Mouse (Mus musculus) brown adipose tissue, adult 24 weeks (tissue): ENCODE data around the gene Krtap9-5. TPM values are rescaled to one million over a fixed set of nuclear protein-coding genes. Genes with fewer than 3 reads are reported as not detected.

Experiments used
- H3K27ac ChIP-seq: fragments of 200-500 bp; replicated peaks from 2 replicates; pipeline ENCODE4 v1.5.1; 2012; ENCODE audit warnings: low read depth, mild to moderate bottlenecking, low read length
- H3K4me1 ChIP-seq: fragments of 200-500 bp; 2 replicates; pipeline ENCODE4 v1.6.1; 2012; ENCODE audit warnings: low read length, mixed read lengths; ENCODE audit not compliant: control insufficient read depth, insufficient read depth, insufficient read length
- H3K4me3 ChIP-seq: fragments of 200-500 bp; 2 replicates; pipeline ENCODE4 v1.5.1; 2012; ENCODE audit warnings: low read depth, mild to moderate bottlenecking, low read length, moderate library complexity; ENCODE audit not compliant: insufficient read depth
- polyA plus RNA-seq: library from polyadenylated mRNA; stranded (reverse); fragments of >200 nt; gene quantifications from 2 replicates; pipeline ENCODE4 v1.2.4, GENCODE M21; 2012; ENCODE audit not compliant: missing spikeins, insufficient read depth, insufficient read length

Krtap9-5 gene
- not detected in 2 replicates for polyA plus RNA-seq

- no peak within 1 kb of the TSS for H3K4me3 ChIP-seq
- no peak within 1 kb of the TSS for H3K27ac ChIP-seq
- no peaks in the 10 kb centered on the region for H3K4me1 ChIP-seq
Measured at GRCm38 (mm10) chr11:99948175-99948574, at the start of gene Krtap9-5. TSS of gene Krtap9-5 (plus strand) at chr11:99948475.

DNA sequence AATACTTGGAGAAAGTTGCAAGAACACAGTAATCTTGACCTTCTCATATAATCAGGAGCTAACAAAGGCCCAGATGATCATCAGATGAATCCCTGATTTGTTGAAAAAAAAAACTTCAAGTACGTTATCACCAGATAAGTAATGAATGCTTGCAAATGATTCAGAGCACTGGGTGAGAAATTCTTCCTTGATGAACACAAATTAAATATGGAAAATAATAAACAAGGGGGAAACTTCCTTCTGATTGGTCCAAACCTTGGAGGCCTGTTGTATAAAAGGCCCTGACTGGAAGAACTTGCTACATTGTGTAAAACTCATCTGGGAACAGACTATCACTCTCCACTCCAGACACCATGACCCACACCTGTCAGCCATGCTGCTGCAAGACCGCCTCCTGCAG is 40.7 kb upstream of the Krtap9-5 start, which contains the start of gene Krtap31-1:
Krtap31-1 (plus strand) TSS at position 301 of the 400 bp plus-strand sequence.
- no peaks in the 10 kb centered on the region for H3K4me1 ChIP-seq
- H3K27ac ChIP-seq = no peak within 1 kb of the TSS
- H3K4me3 ChIP-seq = no peak within 1 kb of the TSS

- H3K27ac ChIP-seq = no peak within 1 kb of the TSS
- no peaks in the 10 kb centered on the region for H3K4me1 ChIP-seq
- H3K4me3 ChIP-seq = no peak within 1 kb of the TSS
Measured at GRCm38 (mm10) chr11:99914451-99914850, 33.8 kb upstream of the Krtap9-5 start, which contains the start of gene Gm11565. TSS of gene Gm11565 (plus strand) at chr11:99914751.

DNA sequence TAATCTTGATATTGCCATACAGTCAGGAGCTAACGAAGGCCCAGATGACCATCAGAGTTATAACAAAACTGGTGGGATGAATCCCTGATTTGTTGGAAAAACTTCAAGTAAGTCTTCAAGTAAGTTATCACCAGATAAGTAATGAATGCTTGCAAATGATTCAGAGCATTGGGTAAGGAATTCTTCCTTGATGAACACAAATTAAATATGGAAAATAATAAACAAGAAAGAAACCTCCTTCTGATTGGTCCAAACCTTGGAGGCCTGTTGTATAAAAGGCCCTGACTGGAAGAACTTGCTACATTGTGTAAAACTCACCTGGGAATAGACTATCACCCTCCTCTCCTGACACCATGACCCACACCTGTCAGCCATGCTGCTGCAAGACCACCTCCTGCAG is 12.3 kb upstream of the Krtap9-5 start, which contains the start of gene Krtap31-2:
Krtap31-2 (plus strand) TSS at position 301 of the 400 bp plus-strand sequence.
- Histone ChIP-seq H3K4me1 (no peaks in the 10 kb centered on the region), H3K4me3 (no peak within 1 kb of the TSS), H3K27ac (no peak within 1 kb of the TSS)

GRCm38 (mm10) chr11:99937751-99938264 is 10.5 kb upstream of the Krtap9-5 start:
- Histone ChIP-seq H3K4me1 (no peaks in the 10 kb centered on the region), H3K27ac (no peak overlapping the region), H3K4me3 (no peak overlapping the region)

DNA sequence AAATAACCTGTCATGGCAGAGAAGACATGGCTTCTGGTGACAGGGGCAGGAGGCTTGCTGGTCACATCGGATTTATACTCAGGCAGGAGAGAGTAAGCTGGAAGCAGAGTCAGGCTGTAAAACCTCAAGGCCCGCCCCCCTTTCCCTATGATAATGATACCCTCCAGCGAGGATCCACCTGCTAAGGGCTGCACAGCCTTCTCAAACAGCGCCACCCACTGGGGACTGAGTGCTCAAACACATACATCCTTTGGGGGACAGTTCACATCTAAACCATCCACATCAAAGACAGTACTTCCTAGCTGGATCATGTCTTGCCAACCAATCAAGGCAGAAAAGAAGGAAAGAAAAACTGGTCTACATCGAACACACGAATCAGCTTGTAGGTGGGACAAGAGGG is 15.9 kb downstream of the Krtap9-5 start:
- Histone ChIP-seq H3K4me1 (no peaks in the 10 kb centered on the region), H3K4me3 (no peak overlapping the region), H3K27ac (no peak overlapping the region)

DNA sequence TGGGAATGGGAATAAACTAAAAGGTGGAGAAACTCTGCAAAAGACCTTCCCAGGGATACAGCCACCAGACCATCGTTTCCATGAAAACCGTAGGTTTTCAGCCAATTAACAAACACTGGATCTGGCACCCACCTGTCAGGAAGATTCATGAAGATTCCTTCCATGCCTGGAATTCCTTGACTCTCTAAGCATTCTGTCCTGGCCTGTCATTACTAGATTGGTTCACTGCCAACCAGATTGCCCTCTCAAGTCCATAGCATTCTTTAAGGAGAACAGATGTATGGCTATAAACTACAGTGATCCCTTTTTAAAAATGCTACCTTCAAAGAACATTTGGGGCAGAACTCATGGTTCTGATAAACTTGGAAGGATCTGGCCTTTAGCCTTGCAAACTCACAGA is 17.7 kb downstream of the Krtap9-5 start:
- no peaks in the 10 kb centered on the region for H3K4me1 ChIP-seq
- H3K4me3 ChIP-seq = no peak overlapping the region
- no peak overlapping the region for H3K27ac ChIP-seq

DNA sequence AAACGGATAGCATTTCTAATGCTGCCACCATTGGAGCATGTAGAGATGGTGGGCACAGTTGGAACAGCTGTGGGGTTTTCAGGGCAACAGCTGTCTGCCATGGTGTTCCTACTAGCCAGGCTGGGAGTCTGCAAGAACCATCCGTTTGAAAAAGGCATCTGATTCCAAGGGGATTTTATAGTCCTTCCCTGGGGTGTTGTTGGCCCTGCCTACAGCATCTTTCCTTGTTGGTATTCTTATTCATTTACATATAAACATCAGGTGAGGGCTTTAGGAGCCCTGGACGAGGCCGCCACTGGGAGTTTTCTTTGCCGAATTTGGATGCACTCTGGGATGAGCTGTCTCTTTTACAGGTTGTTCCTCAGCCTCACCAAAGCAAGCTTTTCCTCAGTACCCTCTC is 30.7 kb downstream of the Krtap9-5 start, which contains the start of gene Krtap29-1:
Krtap29-1 (minus strand) TSS at position 101 of the 400 bp plus-strand sequence.
- H3K4me1 ChIP-seq = no peaks in the 10 kb centered on the region
- no peak within 1 kb of the TSS for H3K4me3 ChIP-seq
- H3K27ac ChIP-seq = no peak within 1 kb of the TSS

DNA sequence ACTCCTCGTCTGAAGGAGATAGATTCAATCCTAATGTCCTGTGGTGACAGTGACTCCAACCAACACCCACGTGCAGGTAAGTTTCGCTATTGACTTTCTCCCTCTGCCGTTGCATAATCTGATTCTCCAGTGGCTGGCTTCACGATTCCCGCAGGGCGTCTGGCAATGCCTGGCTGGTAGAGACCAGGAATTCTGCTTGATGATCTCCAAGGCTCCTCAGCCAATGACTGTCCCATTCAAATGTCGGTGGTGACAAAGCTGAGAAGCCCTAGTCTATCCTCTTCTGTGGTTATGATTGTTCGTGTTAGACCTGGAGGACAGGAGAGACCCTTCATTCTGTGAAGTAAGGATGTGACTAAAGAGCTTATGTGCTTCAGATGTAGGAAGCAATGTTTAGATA is 34.5 kb downstream of the Krtap9-5 start:
- Histone ChIP-seq H3K4me1 (no peaks in the 10 kb centered on the region), H3K4me3 (no peak overlapping the region), H3K27ac (no peak overlapping the region)

GRCm38 (mm10) chr11:99983442-99983841 is 35.2 kb downstream of the Krtap9-5 start:
- Histone ChIP-seq H3K4me1 (no peaks in the 10 kb centered on the region), H3K27ac (no peak overlapping the region), H3K4me3 (no peak overlapping the region)

- no peak overlapping the region for H3K4me3 ChIP-seq
- no peak overlapping the region for H3K27ac ChIP-seq
- no peaks in the 10 kb centered on the region for H3K4me1 ChIP-seq
Measured at GRCm38 (mm10) chr11:99985291-99986092, 37.2 kb downstream of the Krtap9-5 start.

GRCm38 (mm10) chr11:99986180-99986647 is 37.9 kb downstream of the Krtap9-5 start, which contains the start of gene Krtap16-1:
TSS of gene Krtap16-1 (minus strand) at chr11:99986597.
- Histone ChIP-seq H3K4me3 (no peak within 1 kb of the TSS), H3K27ac (no peak within 1 kb of the TSS), H3K4me1 (no peaks in the 10 kb centered on the region)

DNA sequence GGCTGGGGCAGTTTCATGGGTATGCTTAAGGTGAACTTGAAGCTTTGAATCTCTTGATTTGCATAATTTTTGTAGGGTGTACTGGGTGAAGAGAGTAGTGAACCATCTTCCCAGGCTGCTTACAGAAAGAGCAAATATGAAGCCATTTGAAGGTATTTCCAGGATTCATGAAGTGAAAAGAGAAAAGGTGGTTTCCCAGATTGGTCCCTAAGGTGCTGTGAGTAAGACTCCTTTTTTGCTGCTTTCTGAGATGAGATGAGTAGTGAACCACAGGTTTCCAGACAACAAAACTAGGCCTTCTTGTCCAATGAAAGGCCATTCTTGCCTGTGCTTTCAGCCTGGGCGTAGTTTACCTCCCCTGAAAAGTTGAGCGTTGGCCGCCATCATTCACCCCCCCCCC is 40.3 kb downstream of the Krtap9-5 start:
- H3K4me3 ChIP-seq = no peak overlapping the region
- H3K4me1 ChIP-seq = no peaks in the 10 kb centered on the region
- H3K27ac ChIP-seq = no peak overlapping the region

GRCm38 (mm10) chr11:99989881-99990405 is 41.7 kb downstream of the Krtap9-5 start:
- H3K27ac ChIP-seq = no peak overlapping the region
- no peaks in the 10 kb centered on the region for H3K4me1 ChIP-seq
- H3K4me3 ChIP-seq = no peak overlapping the region

DNA sequence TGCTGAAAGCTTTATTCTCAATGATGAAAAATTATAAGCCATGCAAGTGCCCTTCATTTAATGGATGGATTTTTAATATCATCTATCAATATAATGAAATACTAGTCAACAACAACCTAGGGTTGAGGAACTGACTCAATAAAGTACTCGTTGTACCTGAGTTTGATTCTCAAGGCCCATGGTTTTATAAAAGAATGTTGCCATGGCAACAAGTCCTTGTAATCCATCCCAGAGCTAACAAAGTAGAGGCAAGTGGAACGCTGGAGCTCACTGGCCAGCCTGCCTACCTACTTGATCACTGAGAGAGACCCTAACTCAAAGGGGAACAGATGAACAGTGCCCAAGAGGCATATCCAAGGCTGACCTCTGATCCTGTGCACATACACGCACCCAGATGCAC is 42.3 kb downstream of the Krtap9-5 start:
- H3K4me3 ChIP-seq = no peak overlapping the region
- H3K27ac ChIP-seq = no peak overlapping the region
- H3K4me1 ChIP-seq = no peaks in the 10 kb centered on the region
